Mouse (Mus musculus): ENCODE measurements at regions not wholly inside any gene's neighbourhood (a gene's known extent, or its start where the extent isn't known, plus 50 kb on each side); places are given as distances from the start of the nearest gene placed in this dataset.

DNA sequence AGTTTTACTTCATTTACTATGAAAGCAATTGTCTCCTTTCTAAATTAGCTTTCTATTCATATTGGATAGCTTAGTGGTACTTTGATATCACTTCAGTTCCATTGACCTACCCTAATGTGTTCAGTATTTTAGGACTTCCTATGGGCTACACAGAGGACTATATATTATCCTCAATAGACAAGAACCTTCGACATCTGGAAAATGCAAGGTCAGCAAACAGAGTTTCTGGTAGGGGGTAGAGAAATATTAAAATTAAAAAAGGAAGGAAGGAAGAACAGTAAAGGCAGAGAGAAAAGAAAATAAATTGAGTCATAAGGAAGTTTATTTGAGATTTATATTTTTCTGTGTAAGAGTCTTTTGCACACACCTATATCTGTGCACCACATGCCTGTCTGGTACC is 107.4 kb upstream of the Insig1 start:
- no peak for DNase-seq (ENCODE audit: low spot score)

GRCm38 (mm10) chr5:27995186-27995585 is 76.0 kb upstream of the Insig1 start:
- DNase-seq (ENCODE audit: low spot score): peak; percentile 37

- DNase-seq (ENCODE audit: low spot score): no peak
Observed at GRCm38 (mm10) chr5:27997751-27998150, 73.4 kb upstream of the Insig1 start.

DNA sequence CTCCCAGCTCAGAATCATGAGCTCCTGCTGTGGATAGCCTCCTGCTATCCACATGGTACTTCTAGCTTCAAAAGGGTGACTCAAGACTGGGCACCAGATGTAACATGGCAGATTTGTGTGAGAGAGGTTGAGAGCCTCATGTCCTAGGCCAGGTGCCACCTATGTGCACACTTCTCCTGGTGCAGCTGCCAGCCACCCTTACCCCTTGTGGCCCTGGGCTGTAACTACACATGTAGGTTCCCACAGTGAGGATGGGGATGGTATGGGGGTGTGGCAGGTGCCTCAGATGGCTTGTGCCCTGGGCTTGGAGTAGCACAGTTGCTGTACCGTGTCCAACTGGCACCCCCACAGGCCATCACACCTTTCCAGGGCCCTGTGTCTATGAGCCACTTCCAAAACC is 68.2 kb upstream of the Insig1 start:
- DNase-seq (ENCODE audit: low spot score): no peak

DNA sequence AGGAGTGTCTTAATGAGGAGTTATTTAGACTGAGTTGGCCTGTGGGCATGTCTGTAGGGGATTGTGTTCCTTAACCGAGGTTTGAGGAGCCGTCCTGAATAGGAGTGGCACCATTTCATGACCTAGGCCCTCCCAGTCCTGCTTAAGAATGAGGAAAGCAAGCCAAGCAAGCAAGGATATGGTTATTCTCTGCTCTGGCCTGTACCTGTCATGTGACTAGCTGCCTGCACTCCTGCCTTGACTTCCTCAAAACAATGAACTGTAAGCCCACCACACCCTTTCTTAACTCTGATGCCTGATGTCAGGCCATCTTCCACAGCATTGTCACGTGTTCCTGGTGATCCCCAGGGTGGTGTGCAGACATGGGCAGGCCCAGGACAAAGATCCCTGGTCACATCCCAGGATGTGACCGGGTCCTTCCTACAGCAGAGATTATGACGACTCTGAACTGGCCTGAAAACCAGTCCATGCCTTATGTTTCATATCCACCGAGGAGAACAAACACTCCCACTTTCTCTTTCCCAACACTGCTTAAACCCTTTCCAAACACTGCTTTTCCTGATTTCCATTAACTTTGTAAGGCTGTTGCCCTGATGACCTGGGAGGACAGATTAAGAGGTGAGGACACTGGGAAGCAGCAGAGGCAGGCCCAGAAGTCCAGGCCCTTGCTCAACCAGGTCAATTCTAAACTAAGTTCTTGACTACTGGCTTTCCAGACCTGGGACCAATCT is 67.2 kb upstream of the Insig1 start:
- no peak for DNase-seq (ENCODE audit: low spot score)

- no peak for DNase-seq (ENCODE audit: low spot score)
Observed at GRCm38 (mm10) chr5:28004487-28004827, 66.7 kb upstream of the Insig1 start.

GRCm38 (mm10) chr5:28009386-28009785 is 61.8 kb upstream of the Insig1 start:
- DNase-seq (ENCODE audit: low spot score): no peak

DNA sequence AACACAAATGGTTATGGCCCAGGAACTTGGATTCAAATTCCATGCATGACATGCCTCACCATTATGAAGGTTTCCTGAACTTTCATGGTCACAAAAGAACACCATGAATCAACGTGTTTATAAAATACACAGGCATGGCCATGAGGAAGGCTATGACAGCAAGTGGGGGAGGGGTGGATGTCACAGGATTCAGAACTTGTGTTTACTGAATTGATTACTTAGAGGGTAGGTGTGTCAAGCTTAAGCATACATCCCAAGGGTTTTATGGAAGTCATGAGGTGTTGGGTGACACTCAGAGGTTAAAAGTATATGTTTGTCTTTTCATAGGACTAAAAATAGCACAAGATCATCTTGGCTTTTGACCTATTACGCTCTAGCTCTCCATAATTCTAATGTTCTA is 61.3 kb upstream of the Insig1 start:
- no peak for DNase-seq (ENCODE audit: low spot score)

GRCm38 (mm10) chr5:28010529-28010928 is 60.6 kb upstream of the Insig1 start:
- DNase-seq (ENCODE audit: low spot score): no peak

GRCm38 (mm10) chr5:28012496-28012895 is 58.7 kb upstream of the Insig1 start:
- DNase-seq (ENCODE audit: low spot score): no peak

DNA sequence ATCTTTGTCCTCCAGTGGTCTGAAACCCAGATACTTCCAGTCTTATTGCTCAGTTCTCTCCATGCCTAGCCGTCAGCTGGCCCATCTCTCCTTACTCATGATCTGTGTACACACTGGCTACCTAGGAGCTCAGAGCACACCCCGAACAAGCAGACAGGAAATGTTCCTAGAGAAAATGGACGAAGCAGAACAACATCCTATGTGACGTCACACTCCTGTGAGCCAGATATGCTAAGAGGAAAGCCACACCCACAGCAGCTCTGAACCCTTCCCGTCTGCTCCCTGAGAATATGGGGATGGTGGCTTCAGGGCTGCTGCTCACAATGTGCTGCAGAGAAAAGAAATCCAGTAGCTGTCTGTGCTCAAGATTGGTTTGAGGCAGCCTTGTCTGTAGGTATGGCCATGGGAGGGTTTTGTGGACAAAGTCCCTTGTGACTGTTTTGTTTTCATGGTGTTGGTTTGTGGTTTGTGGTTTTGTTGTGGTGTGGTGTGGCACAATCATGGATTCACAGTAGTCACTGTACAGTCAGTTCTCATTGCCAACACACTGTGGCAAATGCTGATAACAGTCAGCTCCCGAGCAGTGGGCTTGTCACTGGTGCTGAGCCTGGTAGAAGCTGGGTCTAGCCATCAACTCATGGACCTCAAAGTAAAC is 57.4 kb upstream of the Insig1 start:
- no peak for DNase-seq (ENCODE audit: low spot score)

GRCm38 (mm10) chr5:28019864-28020263 is 51.3 kb upstream of the Insig1 start:
- DNase-seq (ENCODE audit: low spot score): no peak
